Mouse (Mus musculus) right cerebral cortex, postnatal 4 days (tissue): ENCODE measurements at regions not wholly inside any gene's neighbourhood (a gene's known extent, or its start where the extent isn't known, plus 50 kb on each side); places are given as distances from the start of the nearest gene placed in this dataset.
"Not testable (repeated sequence)": the region's sequence is repeated elsewhere in the genome, so short reads cannot be mapped to it uniquely, and the experiment has no call there.

Source experiments
- DNase-seq: peaks from one replicate; pipeline ENCODE4 v3.0.0-alpha.2; 2022

DNA sequence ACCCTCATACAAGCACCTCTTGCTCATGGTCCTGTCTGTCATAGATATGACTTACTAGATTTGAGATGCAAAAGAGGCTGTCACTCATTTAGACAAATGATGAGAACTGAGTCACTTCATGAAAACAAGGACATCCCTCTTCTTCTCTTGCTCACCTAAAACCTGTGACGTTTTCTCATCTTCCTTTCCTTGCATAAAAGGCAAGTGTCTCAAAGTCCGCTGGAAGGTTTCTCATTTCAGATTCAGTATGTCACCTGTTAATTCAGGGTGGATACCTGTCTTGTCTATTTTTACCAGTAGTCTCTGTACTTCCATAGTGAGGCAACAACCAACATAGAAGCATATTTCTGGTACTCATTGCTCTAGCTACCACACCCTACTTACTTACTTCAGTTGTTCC, 325.6 kb downstream of the Car8 start:
- DNase-seq: no peak

DNA sequence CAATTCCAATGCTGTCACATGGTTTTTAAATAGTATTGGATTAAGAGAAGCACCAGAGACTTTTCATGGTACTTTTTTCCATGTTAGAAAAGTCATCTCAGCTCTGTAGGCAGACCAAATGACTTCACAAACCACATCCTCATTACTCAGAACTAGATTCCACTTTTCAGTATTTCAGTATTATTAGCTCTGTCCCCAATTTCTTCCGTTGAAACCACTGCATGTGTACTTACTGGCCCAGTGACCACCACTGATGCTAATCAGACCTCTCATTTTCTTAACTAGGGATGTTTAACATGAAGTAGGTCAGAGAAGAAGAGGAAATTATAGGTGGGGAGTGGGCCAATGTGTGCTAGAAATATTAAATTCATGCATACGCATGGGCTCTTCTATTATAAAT, 326.2 kb downstream of the Car8 start:
- DNase-seq: no peak

GRCm38 (mm10) chr4:7903130-7903529, 335.7 kb downstream of the Car8 start:
- no peak for DNase-seq

DNA sequence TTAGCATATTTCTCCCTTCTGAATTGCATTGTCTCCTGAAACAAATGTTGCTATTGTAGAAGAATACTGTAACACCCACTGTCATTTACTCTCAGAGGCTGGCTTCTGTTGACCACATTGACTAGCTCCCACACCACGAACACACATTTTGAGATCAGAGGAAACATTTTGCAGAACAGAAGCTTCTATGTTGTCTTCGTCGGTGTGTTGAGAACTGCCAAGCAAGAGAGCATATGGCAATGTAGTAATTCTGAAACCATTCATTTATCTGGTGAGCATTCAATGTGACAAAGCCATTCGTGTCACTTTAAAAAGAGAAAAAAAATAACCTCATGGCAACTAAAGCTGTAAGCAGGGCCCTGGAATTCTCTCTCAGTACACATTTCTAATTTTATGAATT, 343.9 kb downstream of the Car8 start:
- DNase-seq: no peak

DNA sequence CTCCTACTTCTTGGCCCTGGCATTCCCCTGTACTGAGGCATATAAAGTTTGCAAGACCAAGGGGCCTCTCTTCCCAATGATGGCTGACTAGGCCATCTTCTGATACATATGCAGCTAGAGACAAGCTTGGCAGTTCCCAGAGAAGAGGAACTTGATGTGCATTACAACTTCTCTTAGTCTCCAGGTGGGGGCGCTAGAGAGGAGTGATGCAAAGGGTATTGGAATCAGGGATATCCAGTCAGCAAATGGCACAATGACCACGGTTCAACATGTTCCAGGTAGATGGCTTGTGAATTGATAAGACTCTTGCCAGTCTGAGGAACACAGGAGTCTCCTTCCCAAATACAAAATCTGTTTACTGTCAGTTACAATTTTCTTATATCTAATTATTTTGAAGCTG, 347.7 kb downstream of the Car8 start:
- no peak for DNase-seq

DNA sequence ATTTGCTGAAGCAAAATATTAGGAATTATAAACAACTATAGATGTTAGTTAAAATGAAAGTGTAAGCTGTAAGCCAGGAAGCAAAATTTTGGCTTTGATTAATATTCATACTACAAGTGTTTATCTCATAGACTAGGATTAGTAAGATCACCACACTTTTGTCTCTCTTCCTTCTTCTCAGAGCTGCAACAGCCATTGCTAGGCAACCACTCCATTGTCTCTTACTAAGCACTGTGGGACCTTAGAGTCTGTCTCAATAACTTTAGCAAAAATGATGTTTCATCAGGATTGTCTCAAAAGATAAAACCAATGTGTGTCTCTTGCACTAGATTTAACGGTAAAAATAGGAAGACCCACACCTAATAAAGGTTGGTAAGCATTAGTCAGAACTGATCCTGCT, 384.3 kb downstream of the Car8 start:
- no peak for DNase-seq

GRCm38 (mm10) chr4:7853121-7853782, 385.6 kb downstream of the Car8 start:
- peak; percentile 47 for DNase-seq

DNA sequence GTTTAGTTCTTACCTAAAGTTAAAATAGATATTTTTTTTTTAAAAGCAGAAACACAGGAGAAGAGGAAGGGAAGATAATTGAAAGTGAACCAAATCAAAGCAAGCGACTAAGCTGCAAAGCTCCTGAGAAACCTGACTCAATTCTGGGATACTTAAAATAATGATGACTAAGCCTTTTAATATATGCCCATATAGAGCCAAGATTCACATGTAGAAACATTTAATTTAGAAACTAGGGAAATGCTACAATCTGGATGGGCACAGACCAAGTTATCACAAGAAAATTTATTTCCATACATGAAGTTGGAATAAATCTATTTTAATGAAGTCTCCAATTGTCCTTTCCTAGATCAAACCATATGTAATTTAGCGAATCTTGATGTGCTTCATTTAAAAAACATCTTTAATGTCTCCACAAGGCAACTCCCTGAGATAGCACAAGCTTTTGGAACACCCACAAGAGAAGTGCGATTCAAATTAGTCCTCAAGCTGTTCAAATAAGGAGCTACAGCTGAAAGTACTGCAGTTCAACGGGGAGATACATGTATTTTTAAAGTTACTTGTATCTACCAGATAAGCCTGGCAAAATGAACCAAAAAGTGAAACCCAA, 386.7 kb downstream of the Car8 start:
- no peak for DNase-seq

GRCm38 (mm10) chr4:7847411-7847810, 391.4 kb downstream of the Car8 start:
- DNase-seq: no peak

- no peak for DNase-seq
Measured at GRCm38 (mm10) chr4:7829126-7829525, 409.7 kb downstream of the Car8 start.

GRCm38 (mm10) chr4:7819847-7820246, 419.0 kb downstream of the Car8 start:
- DNase-seq: no peak

DNA sequence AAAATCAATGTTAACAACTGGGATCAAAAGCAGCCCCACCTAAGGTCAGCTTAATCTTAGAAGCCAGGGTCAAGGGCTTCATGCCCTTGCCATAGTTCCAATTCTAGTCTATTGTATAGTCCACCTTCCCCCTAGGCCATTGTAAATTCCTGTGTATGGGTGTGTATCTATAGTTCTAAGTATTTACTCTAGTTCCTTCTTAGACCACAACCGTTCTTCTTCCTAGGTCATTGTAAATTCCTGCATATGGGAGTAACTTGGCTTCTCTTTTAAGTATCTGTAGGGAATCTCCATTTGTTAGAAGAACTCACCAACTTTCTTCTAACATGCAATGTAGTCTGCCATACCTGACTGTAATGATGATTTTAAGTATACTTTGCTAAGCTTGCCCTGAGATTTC, 461.1 kb downstream of the Car8 start:
- not testable (repeated sequence) for DNase-seq

DNA sequence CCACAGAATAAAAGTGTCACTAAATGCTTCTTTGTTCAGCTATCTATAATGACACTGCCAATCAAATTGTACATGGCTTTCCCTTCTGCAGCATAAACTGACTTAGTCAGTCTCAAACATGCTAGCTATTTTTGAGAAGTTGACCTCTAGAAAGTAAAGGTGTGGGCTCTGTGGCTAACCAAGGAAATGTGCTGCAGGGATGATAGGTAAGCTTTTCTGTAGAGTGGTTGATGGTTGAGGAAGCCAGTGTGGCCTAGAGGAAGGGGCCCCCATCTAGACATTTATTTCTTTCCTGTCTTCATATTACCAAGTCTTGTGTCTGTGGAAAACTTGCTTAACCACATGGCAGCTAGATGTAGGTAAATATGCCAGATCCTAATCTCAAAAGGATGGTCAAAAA, 483.4 kb downstream of the Car8 start:
- no peak for DNase-seq

- no peak for DNase-seq
Measured at GRCm38 (mm10) chr4:7753931-7754330, 484.9 kb downstream of the Car8 start.

- no peak for DNase-seq
Measured at GRCm38 (mm10) chr4:7751208-7751607, 487.6 kb downstream of the Car8 start.

GRCm38 (mm10) chr4:7722893-7723292, 515.9 kb downstream of the Car8 start:
- no peak for DNase-seq

DNA sequence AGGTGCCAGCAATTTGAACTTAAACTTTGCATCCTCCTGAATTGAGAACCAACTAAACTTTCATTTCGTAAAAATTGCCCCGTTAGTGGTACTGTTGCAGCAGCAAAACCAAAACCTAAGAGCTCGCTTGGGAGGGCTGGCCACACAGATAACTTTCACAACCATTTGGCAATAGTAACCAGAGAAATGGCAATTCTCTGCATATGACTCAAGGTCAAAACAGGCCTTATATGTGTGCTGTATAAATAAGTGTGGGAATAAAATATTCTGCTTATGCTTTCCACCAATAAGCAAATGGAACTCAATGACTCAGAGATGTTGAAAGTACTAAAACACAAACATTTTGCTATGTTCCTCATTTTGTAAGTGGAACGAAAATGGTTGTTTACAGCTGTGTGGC, 550.3 kb downstream of the Car8 start:
- no peak for DNase-seq

GRCm38 (mm10) chr4:7687231-7687630, 551.6 kb downstream of the Car8 start:
- DNase-seq: no peak

DNA sequence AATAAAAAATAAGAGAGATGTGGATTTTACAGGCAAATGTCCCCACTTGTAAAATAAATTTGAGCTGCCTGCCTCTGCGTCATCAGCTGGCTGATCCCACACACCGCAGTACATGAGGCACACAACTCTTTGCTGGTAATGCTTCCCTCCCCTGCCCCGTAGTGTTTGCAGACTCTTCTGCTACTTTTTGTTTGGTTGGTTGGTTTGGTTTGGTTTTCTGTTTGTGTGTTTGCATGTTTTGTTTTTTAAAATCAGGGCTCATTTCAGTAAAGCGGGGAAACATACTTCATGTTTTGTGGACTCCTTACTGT, 568.1 kb downstream of the Car8 start:
- no peak for DNase-seq

- no peak for DNase-seq
Measured at GRCm38 (mm10) chr4:7669992-7670794, 568.6 kb downstream of the Car8 start.

GRCm38 (mm10) chr4:7666935-7667594, 571.8 kb downstream of the Car8 start:
- no peak for DNase-seq

DNA sequence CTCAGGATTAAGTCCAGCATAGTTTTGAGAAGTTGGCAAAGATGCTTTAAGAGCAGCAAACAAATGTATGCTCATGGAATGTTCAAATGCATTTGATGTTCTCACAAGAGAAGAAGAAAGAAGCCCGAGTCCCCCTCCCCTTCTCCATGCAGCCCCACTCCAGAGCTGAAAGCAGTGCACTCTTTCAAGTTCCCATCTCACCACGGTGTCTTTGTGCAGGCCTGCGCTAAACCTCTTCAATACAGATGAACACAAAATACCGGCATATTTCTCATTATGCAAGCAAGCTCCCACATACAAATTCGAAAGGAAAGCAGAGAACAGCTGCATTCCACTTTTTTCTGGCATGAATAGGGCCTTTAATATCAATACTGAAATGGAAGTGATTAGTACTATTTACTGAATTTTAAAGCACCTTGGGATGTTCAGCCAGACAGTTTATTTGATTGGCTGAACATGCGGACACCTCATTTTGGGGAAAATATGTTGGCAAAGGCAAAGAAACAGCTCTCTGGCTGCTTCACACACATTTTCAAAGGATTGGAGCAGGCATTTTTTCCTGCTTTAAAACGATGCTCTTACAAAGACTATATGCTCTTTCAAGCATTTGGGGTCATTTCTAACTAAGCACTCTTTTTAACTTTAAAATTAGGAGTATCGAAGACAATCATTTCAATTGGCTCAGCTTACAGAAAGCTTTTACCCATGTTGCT, 595.8 kb downstream of the Car8 start:
- DNase-seq: no peak
